Mouse (Mus musculus) forebrain, embryonic 13.5 days (tissue): ENCODE measurements at regions not wholly inside any gene's neighbourhood (a gene's known extent, or its start where the extent isn't known, plus 50 kb on each side); places are given as distances from the start of the nearest gene placed in this dataset.

Experiments used
- ATAC-seq: fragments of 200-750 bp; cut with Nextera tagmentation; 2 replicates; pipeline ENCODE4 v1.8.0; 2017
- H3K27ac ChIP-seq: fragments of 300-500 bp; sonication (generic); 2 replicates; pipeline ENCODE4 v1.5.1; 2015; ENCODE audit warnings: inconsistent platforms, mild to moderate bottlenecking, moderate library complexity
- H3K27me3 ChIP-seq: fragments of 300-500 bp; sonication (generic); 2 replicates; pipeline ENCODE4 v1.6.1; 2015; ENCODE audit warnings: mild to moderate bottlenecking, inconsistent platforms
- H3K36me3 ChIP-seq: fragments of 300-500 bp; sonication (generic); 2 replicates; pipeline ENCODE4 v1.6.1; 2015; ENCODE audit warnings: mild to moderate bottlenecking, inconsistent platforms; ENCODE audit not compliant: poor library complexity, severe bottlenecking
- H3K4me1 ChIP-seq: fragments of 300-500 bp; sonication (generic); 2 replicates; pipeline ENCODE4 v1.6.1; 2015; ENCODE audit warnings: inconsistent platforms
- H3K4me2 ChIP-seq: fragments of 300-500 bp; sonication (generic); 2 replicates; pipeline ENCODE4 v1.6.1; 2015; ENCODE audit warnings: inconsistent platforms, mild to moderate bottlenecking, moderate library complexity
- H3K4me3 ChIP-seq: fragments of 300-500 bp; sonication (generic); 2 replicates; pipeline ENCODE4 v1.5.1; 2015; ENCODE audit warnings: mild to moderate bottlenecking, inconsistent platforms
- H3K9ac ChIP-seq: fragments of 300-500 bp; sonication (generic); 2 replicates; pipeline ENCODE4 v1.6.1; 2015; ENCODE audit warnings: mild to moderate bottlenecking, inconsistent platforms
- H3K9me3 ChIP-seq: fragments of 300-500 bp; sonication (generic); replicated peaks from 2 replicates; pipeline ENCODE4 v1.6.1; 2016; ENCODE audit warnings: inconsistent platforms

DNA sequence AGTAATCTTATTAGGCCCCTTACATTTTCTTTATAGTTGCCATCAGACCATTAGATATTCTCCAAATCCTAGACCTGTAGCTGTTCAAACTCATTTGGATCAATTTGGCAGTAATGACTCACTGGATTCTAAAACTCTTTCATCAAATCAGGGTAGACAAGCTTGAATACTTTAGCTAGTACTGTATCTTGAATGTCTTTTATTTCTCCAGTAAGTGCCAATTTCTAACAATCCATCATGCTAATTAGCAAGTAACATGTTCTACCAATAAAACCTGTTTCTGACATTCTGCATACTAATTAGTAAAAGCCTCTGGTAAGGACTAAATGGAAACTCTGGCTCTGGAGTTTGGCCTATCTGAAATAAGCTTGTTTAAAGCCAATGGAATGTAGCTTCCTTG is 209.9 kb downstream of the Actrt1 start:
- no peak overlapping the region for H3K4me2 ChIP-seq
- no peak overlapping the region for H3K9ac ChIP-seq

More for the DNA sequence above, 209.9 kb downstream of the Actrt1 start:
- no peaks in the 10 kb centered on the region for H3K36me3 ChIP-seq
- ATAC-seq: peak; percentile 41; the same call in 1 of the 2 replicates
- no peak overlapping the region for H3K4me3 ChIP-seq
- H3K27me3 ChIP-seq: no peaks in the 10 kb centered on the region
- no peaks in the 10 kb centered on the region for H3K9me3 ChIP-seq
- H3K27ac ChIP-seq: no peak overlapping the region
- no peaks in the 10 kb centered on the region for H3K4me1 ChIP-seq
